Mouse (Mus musculus) large intestine, adult 2 months (tissue): ENCODE measurements around the gene Fdxr. TPM values are rescaled to one million over a fixed set of nuclear protein-coding genes. Genes with fewer than 3 reads are reported as not detected.

Experiments
- DNase-seq: peaks from one replicate; pipeline ENCODE4 v3.0.0-alpha.2; 2012; ENCODE audit warnings: low read depth, low spot score
- WGBS: fragments of 180-500 bp; shearing (Covaris S2); methylation state at CpG from one replicate; pipeline ENCODE4 v1.1.7; 2018; 5-methylcytosine and 5-hydroxymethylcytosine counted together
- polyA plus RNA-seq: library from polyadenylated mRNA; depleted of rRNA; stranded (reverse); fragments of >200 nt; gene quantifications from 2 replicates; pipeline ENCODE4 v1.2.3, GENCODE M21; 2012

Fdxr gene
- polyA plus RNA-seq, 1 experiment: 10.0 TPM

GRCm38 (mm10) chr11:115247945-115248344 lies 28.9 kb downstream of the Fdxr start:
- 69% methylated on average over 6 of the region's 6 CpGs for WGBS
- no peak for DNase-seq

DNA sequence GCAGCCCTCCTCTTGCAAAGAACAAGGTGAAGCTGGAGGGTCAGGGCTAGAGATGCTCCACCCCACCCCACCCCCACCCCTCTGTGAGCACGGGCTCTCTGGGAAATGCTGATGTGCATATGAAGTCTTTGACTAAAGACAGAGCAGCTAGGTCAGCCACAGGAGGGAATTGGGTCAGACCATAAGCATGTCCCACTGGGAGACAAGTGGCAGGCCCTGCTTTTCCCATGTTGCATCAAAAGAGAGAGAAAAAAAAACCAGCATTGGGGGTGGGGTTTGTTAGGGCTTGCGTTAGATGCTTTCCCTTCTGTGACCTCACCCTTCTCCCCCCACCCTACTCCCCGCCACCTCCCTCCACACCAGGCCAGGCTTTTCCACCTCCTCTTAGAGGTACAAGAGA lies 29.6 kb downstream of the Fdxr start:
- 24% methylated on average over 3 of the region's 3 CpGs for WGBS
- no peak for DNase-seq

- no peak for DNase-seq
- WGBS: 58% methylated on average over 8 of the region's 8 CpGs
These were observed 30.5 kb downstream of the Fdxr start for GRCm38 (mm10) chr11:115246386-115246785.

DNA sequence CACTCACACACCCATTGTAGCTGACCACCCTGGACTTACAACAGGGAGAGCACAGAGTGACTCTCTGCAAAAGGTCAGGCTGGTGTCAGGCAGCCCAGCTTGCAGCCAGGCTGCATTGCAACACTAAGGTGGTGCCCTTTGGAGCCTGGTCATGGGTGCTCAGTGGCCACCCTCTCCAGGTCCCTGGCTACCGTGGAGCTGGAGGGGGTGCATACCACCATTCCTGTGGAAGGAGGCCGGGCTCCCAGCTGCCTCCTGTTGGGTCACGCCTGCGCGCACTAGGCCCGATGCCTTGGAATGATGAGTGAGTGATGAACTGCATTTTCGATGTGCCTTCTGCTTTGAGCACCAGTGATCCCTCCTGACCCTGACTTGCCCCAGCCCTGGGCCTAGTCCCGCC lies 32.0 kb downstream of the Fdxr start:
- no peak for DNase-seq
- WGBS: 91% methylated on average over 8 of the region's 8 CpGs

- DNase-seq: no peak
- WGBS: 93% methylated on average over 12 of the region's 12 CpGs
These were observed 33.1 kb downstream of the Fdxr start for GRCm38 (mm10) chr11:115243783-115244182.

GRCm38 (mm10) chr11:115242746-115243145 lies 34.1 kb downstream of the Fdxr start:
- 83% methylated on average over 3 of the region's 3 CpGs for WGBS
- no peak for DNase-seq

GRCm38 (mm10) chr11:115241402-115241801 lies 35.4 kb downstream of the Fdxr start:
- no peak for DNase-seq
- WGBS: 70% methylated on average over 11 of the region's 11 CpGs

- no peak for DNase-seq
- 67% methylated on average over 5 of the region's 5 CpGs for WGBS
These were observed 40.3 kb downstream of the Fdxr start for GRCm38 (mm10) chr11:115236570-115236969.

- WGBS: 79% methylated on average over 15 of the region's 15 CpGs
- no peak for DNase-seq
These were observed 42.4 kb downstream of the Fdxr start for GRCm38 (mm10) chr11:115234320-115235044.

GRCm38 (mm10) chr11:115233526-115234290 lies 43.1 kb downstream of the Fdxr start:
- DNase-seq: no peak
- 93% methylated on average over 20 of the region's 20 CpGs for WGBS

- no peak for DNase-seq
- 95% methylated on average over 5 of the region's 5 CpGs for WGBS
These were observed 44.0 kb downstream of the Fdxr start for GRCm38 (mm10) chr11:115232889-115233288.

DNA sequence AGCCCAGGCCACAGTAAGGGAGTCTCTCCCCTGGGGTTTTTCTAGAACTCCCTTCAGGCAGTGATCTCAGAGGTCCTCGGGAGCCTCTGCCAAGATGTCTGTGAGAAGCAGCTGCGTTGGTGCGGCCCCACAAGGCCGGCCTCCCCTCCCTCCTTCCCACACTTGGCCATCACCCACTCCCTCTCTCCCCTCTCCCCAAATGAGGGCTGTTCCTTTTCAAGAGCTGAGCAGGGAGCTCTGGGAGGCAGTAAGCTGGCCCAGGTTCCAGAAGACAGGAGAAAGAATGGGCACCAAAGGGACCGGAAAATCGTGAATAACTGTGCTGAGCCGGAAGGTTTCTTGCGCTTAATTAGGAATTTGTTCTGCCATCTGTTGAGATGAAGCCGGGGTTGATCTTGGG lies 44.9 kb downstream of the Fdxr start:
- DNase-seq: no peak
- WGBS: 49% methylated on average over 9 of the region's 9 CpGs

GRCm38 (mm10) chr11:115231168-115231915 lies 45.5 kb downstream of the Fdxr start:
- 34% methylated on average over 14 of the region's 14 CpGs for WGBS
- no peak for DNase-seq

GRCm38 (mm10) chr11:115229021-115229930 lies 47.6 kb downstream of the Fdxr start:
- 60% methylated on average over 15 of the region's 15 CpGs for WGBS
- no peak for DNase-seq

DNA sequence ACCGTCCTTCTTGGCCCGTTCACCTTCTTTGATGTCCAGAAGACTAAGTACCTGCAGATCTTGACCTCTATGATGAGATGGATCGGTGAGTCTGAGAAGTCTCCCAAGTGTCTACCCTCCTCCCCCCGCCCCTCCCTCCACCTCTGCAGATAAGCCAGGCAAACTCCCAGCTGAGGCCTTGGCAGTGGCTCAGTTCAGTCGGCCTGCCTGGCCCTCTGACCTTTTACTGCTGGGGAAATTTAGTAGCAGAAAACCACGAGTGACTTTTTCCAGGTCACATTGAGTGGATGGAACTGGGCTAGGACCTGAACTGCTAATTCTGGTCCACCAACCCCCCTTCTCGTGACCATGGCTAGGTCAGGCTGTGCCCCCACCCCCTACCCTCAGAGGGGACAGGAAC lies 48.4 kb downstream of the Fdxr start:
- 68% methylated on average over 7 of the region's 7 CpGs for WGBS

GRCm38 (mm10) chr11:115227640-115228039 lies 49.2 kb downstream of the Fdxr start:
- DNase-seq: no peak
- 81% methylated on average over 12 of the region's 12 CpGs for WGBS

More for the DNA sequence above, 48.4 kb downstream of the Fdxr start:
- DNase-seq: no peak

DNA sequence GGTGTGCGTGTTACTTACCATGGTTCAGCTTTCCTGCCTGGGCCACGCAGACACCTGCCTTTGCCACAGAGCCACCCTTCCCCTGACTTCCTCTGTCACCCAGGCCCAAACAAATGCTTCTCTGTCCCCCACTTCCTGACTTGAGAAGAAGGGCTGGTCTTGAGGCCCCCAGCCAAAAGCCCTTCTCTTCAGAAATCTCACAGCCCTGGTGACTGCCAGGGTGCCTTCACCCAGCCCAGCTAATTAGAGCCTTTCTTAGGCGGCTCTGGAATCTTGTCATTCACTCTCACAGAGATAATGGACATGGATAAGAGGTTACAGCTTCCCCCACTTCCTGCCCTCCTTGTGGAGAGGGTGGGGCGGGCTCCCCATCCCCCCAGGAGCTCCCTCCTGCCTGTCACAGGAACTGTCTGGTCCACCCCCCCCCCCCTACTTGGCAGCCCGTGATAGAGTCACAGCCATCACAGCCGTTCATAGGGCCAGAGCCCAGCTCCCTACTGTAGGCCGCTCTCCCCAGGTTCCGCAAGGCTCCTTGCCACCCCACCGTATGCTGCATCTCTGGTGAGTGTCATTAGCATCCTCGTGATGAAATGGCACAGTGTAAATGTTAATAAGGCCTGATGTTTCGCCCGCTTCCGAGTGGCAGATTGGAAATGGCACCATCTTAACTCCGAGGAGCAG lies 49.9 kb downstream of the Fdxr start:
- 78% methylated on average over 14 of the region's 14 CpGs for WGBS
- DNase-seq: no peak

DNA sequence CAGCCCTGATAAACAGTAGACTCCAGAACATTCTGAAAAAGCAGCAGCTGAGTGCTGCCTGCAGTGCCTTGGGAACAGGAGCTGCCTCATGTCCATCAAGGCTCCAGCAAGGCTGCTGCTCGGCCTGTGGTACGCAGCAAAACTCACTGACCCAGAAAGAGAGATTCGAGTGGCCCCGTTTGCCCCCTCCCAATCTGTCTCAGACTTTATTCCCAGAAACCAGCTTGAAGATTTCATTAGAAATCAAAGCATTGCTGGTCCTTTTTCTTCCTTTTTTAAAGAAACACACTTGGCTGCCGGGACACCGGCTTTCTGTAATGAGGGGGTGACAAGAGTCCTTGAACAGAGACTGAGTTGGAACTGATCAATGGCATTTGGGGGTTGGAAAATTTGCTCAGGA lies 51.5 kb downstream of the Fdxr start:
- no peak for DNase-seq
- 92% methylated on average over 6 of the region's 6 CpGs for WGBS

GRCm38 (mm10) chr11:115224889-115225288 lies 52.0 kb downstream of the Fdxr start:
- no peak for DNase-seq
- 57% methylated on average over 8 of the region's 8 CpGs for WGBS
